Mouse (Mus musculus) hindbrain, embryonic 13.5 days (tissue): ENCODE data around the gene Ptprn2. TPM values are rescaled to one million over a fixed set of nuclear protein-coding genes. Genes with fewer than 3 reads are reported as not detected.

ENCODE experiments used
- ATAC-seq: fragments of 200-750 bp; cut with Nextera tagmentation; 2 replicates; pipeline ENCODE4 v1.8.0; 2017; ENCODE audit warnings: moderate TSS enrichment; ENCODE audit not compliant: low FRiP score
- H3K27ac ChIP-seq: fragments of 300-500 bp; sonication (generic); 2 replicates; pipeline ENCODE4 v1.5.1; 2015; ENCODE audit warnings: inconsistent platforms, mild to moderate bottlenecking, moderate library complexity
- H3K27me3 ChIP-seq: fragments of 300-500 bp; sonication (generic); 2 replicates; pipeline ENCODE4 v1.6.1; 2015; ENCODE audit warnings: mild to moderate bottlenecking, inconsistent platforms
- H3K36me3 ChIP-seq: fragments of 300-500 bp; sonication (generic); 2 replicates; pipeline ENCODE4 v1.6.1; 2015; ENCODE audit warnings: mild to moderate bottlenecking, inconsistent platforms
- H3K4me1 ChIP-seq: fragments of 300-500 bp; sonication (generic); replicated peaks from 2 replicates; pipeline ENCODE4 v1.6.1; 2015; ENCODE audit warnings: inconsistent platforms
- H3K4me2 ChIP-seq: fragments of 300-500 bp; sonication (generic); 2 replicates; pipeline ENCODE4 v1.6.1; 2015; ENCODE audit warnings: inconsistent platforms, mild to moderate bottlenecking, moderate library complexity
- H3K4me3 ChIP-seq: fragments of 300-500 bp; sonication (generic); 2 replicates; pipeline ENCODE4 v1.5.1; 2015; ENCODE audit warnings: mild to moderate bottlenecking, inconsistent platforms
- H3K9ac ChIP-seq: fragments of 300-500 bp; sonication (generic); 2 replicates; pipeline ENCODE4 v1.6.1; 2015; ENCODE audit warnings: mild to moderate bottlenecking, inconsistent platforms
- H3K9me3 ChIP-seq: fragments of 300-500 bp; sonication (generic); 2 replicates; pipeline ENCODE4 v1.6.1; 2016; ENCODE audit warnings: inconsistent platforms
- WGBS: fragments of 180-500 bp; shearing (Covaris S2); methylation state at CpG from one replicate; pipeline ENCODE4 v1.1.7; 2015; 5-methylcytosine and 5-hydroxymethylcytosine counted together
- polyA plus RNA-seq: library from polyadenylated mRNA; unstranded; fragments of >200 nt; fragmentation: Nextera tagmentation; extraction: Ambion mirVana; gene quantifications from 2 replicates; pipeline ENCODE4 v1.2.1, GENCODE M21; 2015

Gene Ptprn2
- polyA plus RNA-seq, 1 experiment from 2014 or later = 10.3 TPM

GRCm38 (mm10) chr12:116981315-116981714, 495.8 kb downstream of the Ptprn2 start:
- Histone ChIP-seq H3K4me2 (no peak overlapping the region), H3K4me3 (no peak overlapping the region), H3K27ac (no peak overlapping the region), H3K4me1 (0 out of 2 replicates have a peak, but pooled peaks cover 3% of the 10 kb centered on the region), H3K9ac (no peak overlapping the region), H3K27me3 (0 out of 2 replicates have a peak, but pooled peaks cover 4% of the 10 kb centered on the region), H3K9me3 (no peaks in the 10 kb centered on the region), H3K36me3 (no peaks in the 10 kb centered on the region)
- no peak for ATAC-seq
- WGBS = 89% methylated on average over 1 of the region's 1 CpGs

GRCm38 (mm10) chr12:116989144-116989543, 503.6 kb downstream of the Ptprn2 start:
- WGBS = 40% methylated on average over 10 of the region's 10 CpGs
- Histone ChIP-seq H3K4me2 (no peak overlapping the region), H3K4me1 (peaks cover 8% of the 10 kb centered on the region; the same call in 1 of the 2 replicates)

GRCm38 (mm10) chr12:117001546-117002148, 516.1 kb downstream of the Ptprn2 start:
- H3K36me3 ChIP-seq = no peaks in the 10 kb centered on the region
- no peak overlapping the region for H3K4me2 ChIP-seq
- no peaks in the 10 kb centered on the region for H3K9me3 ChIP-seq
- peaks cover 12% of the 10 kb centered on the region for H3K4me1 ChIP-seq
- H3K9ac ChIP-seq = no peak overlapping the region
- no peak overlapping the region for H3K4me3 ChIP-seq
- H3K27me3 ChIP-seq = no peaks in the 10 kb centered on the region
- H3K27ac ChIP-seq = no peak overlapping the region
- ATAC-seq = no peak
- 81% methylated on average over 2 of the region's 2 CpGs for WGBS

More at GRCm38 (mm10) chr12:116989144-116989543, 503.6 kb downstream of the Ptprn2 start:
- H3K27ac ChIP-seq = no peak overlapping the region
- peaks cover 6% of the 10 kb centered on the region; the same call in 1 of the 2 replicates for H3K9me3 ChIP-seq
- H3K27me3 ChIP-seq = no peaks in the 10 kb centered on the region
- ATAC-seq = no peak
- no peak overlapping the region for H3K9ac ChIP-seq
- H3K36me3 ChIP-seq = no peaks in the 10 kb centered on the region
- H3K4me3 ChIP-seq = no peak overlapping the region

GRCm38 (mm10) chr12:117016753-117017595, 531.5 kb downstream of the Ptprn2 start:
- H3K4me1 ChIP-seq = peaks cover 20% of the 10 kb centered on the region
- no peak overlapping the region for H3K4me3 ChIP-seq
- no peaks in the 10 kb centered on the region for H3K9me3 ChIP-seq
- no peaks in the 10 kb centered on the region for H3K36me3 ChIP-seq
- no peaks in the 10 kb centered on the region for H3K27me3 ChIP-seq
- H3K9ac ChIP-seq = no peak overlapping the region
- ATAC-seq = peak; percentile 30; the same call in 1 of the 2 replicates
- peak overlapping the region; percentile 63 for H3K27ac ChIP-seq
- H3K4me2 ChIP-seq = no peak overlapping the region
- WGBS = 53% methylated on average over 15 of the region's 15 CpGs

- Histone ChIP-seq H3K27ac (peak overlapping the region; percentile 40; the same call in 1 of the 2 replicates), H3K9me3 (no peaks in the 10 kb centered on the region), H3K36me3 (no peaks in the 10 kb centered on the region), H3K4me1 (peaks cover 25% of the 10 kb centered on the region), H3K9ac (no peak overlapping the region), H3K4me3 (no peak overlapping the region), H3K27me3 (no peaks in the 10 kb centered on the region), H3K4me2 (no peak overlapping the region)
- 18% methylated on average over 2 of the region's 2 CpGs for WGBS
- no peak for ATAC-seq
These were observed 532.4 kb downstream of the Ptprn2 start for GRCm38 (mm10) chr12:117017912-117018311.

GRCm38 (mm10) chr12:117023235-117023634, 537.7 kb downstream of the Ptprn2 start:
- H3K9ac ChIP-seq = no peak overlapping the region
- H3K27me3 ChIP-seq = no peaks in the 10 kb centered on the region
- no peaks in the 10 kb centered on the region for H3K9me3 ChIP-seq
- no peak overlapping the region for H3K4me3 ChIP-seq
- H3K36me3 ChIP-seq = no peaks in the 10 kb centered on the region
- no peak overlapping the region for H3K27ac ChIP-seq
- 77% methylated on average over 4 of the region's 4 CpGs for WGBS
- H3K4me1 ChIP-seq = peaks cover 19% of the 10 kb centered on the region
- H3K4me2 ChIP-seq = no peak overlapping the region
- no peak for ATAC-seq

GRCm38 (mm10) chr12:117024916-117025315, 539.4 kb downstream of the Ptprn2 start:
- no peak overlapping the region for H3K27ac ChIP-seq
- H3K4me3 ChIP-seq = no peak overlapping the region
- H3K36me3 ChIP-seq = no peaks in the 10 kb centered on the region
- no peaks in the 10 kb centered on the region for H3K27me3 ChIP-seq
- H3K4me1 ChIP-seq = peaks cover 32% of the 10 kb centered on the region
- H3K9me3 ChIP-seq = no peaks in the 10 kb centered on the region
- no peak overlapping the region for H3K4me2 ChIP-seq
- H3K9ac ChIP-seq = no peak overlapping the region
- ATAC-seq = no peak
- 86% methylated on average over 4 of the region's 4 CpGs for WGBS

GRCm38 (mm10) chr12:117025676-117026075, 540.2 kb downstream of the Ptprn2 start:
- Histone ChIP-seq H3K4me2 (no peak overlapping the region), H3K4me1 (peaks cover 34% of the 10 kb centered on the region), H3K4me3 (no peak overlapping the region), H3K9ac (no peak overlapping the region), H3K9me3 (no peaks in the 10 kb centered on the region), H3K27ac (no peak overlapping the region), H3K27me3 (no peaks in the 10 kb centered on the region), H3K36me3 (no peaks in the 10 kb centered on the region)
- ATAC-seq = no peak

- Histone ChIP-seq H3K4me1 (peaks cover 25% of the 10 kb centered on the region), H3K36me3 (no peaks in the 10 kb centered on the region), H3K27me3 (no peaks in the 10 kb centered on the region), H3K9ac (no peak overlapping the region), H3K27ac (no peak overlapping the region), H3K4me3 (no peak overlapping the region), H3K9me3 (no peaks in the 10 kb centered on the region), H3K4me2 (no peak overlapping the region)
- no peak for ATAC-seq
- whole genome bisulfite sequencing = 88% methylated on average over 6 of the region's 6 CpGs
These were observed 541.8 kb downstream of the Ptprn2 start for GRCm38 (mm10) chr12:117027351-117027750.

- no peak overlapping the region for H3K9ac ChIP-seq
- H3K4me1 ChIP-seq = peaks cover 21% of the 10 kb centered on the region
- H3K36me3 ChIP-seq = no peaks in the 10 kb centered on the region
- no peaks in the 10 kb centered on the region for H3K27me3 ChIP-seq
- H3K9me3 ChIP-seq = no peaks in the 10 kb centered on the region
- no peak overlapping the region for H3K4me3 ChIP-seq
- H3K27ac ChIP-seq = peak overlapping the region; percentile 76
- H3K4me2 ChIP-seq = no peak overlapping the region
- 33% methylated on average over 5 of the region's 5 CpGs for WGBS
- ATAC-seq = peak; percentile 52; the same call in 1 of the 2 replicates
These were observed 542.9 kb downstream of the Ptprn2 start for GRCm38 (mm10) chr12:117028333-117028961.

- Histone ChIP-seq H3K4me3 (no peak overlapping the region), H3K36me3 (no peaks in the 10 kb centered on the region), H3K27ac (no peak overlapping the region), H3K4me1 (peaks cover 21% of the 10 kb centered on the region), H3K9me3 (no peaks in the 10 kb centered on the region), H3K4me2 (no peak overlapping the region), H3K9ac (no peak overlapping the region), H3K27me3 (0 out of 2 replicates have a peak, but pooled peaks cover 3% of the 10 kb centered on the region)
- no peak for ATAC-seq
- WGBS = 91% methylated on average over 1 of the region's 1 CpGs
These were observed 547.7 kb downstream of the Ptprn2 start for GRCm38 (mm10) chr12:117033172-117033571.

- no peak for ATAC-seq
- no peak overlapping the region for H3K4me2 ChIP-seq
- no peak overlapping the region for H3K9ac ChIP-seq
- H3K9me3 ChIP-seq = no peaks in the 10 kb centered on the region
- peaks cover 11% of the 10 kb centered on the region for H3K4me1 ChIP-seq
- no peaks in the 10 kb centered on the region for H3K36me3 ChIP-seq
- no peak overlapping the region for H3K27ac ChIP-seq
- H3K27me3 ChIP-seq = 0 out of 2 replicates have a peak, but pooled peaks cover 3% of the 10 kb centered on the region
- WGBS = 86% methylated on average over 3 of the region's 3 CpGs
- no peak overlapping the region for H3K4me3 ChIP-seq
These were observed 549.0 kb downstream of the Ptprn2 start for GRCm38 (mm10) chr12:117034506-117034905.
